Mouse (Mus musculus): ENCODE measurements around the gene Mup6.

GRCm38 (mm10) chr4:59925082-59925481 is 39.0 kb upstream of the Mup6 start:
- TF ChIP-seq CTCF (IDR thresholded peaks at IDR 0.05; ENCODE audit: low read depth), result no peak
- no peak for TF ChIP-seq EP300 (IDR thresholded peaks at IDR 0.05; ENCODE audit: low read depth)

All from liver, postnatal 0 days (tissue).